Mouse (Mus musculus): ENCODE data around the gene Scd4. TPM values are rescaled to one million over a fixed set of nuclear protein-coding genes. Genes with fewer than 3 reads are reported as not detected.

Scd4 gene
- total RNA-seq, 2 experiments from 2014 or later = 5.2 to 15.0 TPM

DNA sequence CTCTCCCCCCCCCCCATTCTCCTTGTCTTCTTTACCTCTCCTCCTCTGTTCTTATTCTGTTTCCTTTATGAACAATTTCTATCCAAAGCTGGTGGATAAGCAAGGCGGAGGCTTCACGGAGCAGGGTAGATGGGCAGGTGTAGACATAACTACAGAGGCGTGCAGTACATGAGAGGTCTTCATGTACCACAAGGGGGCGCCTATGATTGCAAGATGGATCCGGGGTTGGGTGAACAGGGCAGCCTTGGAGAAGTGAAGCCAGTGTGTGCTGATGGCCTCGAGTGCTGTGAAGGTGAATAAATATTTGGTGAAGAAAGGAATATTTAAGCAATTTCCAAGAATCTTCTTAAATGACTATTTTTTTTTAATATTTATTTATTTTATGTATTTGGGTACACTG lies 40.1 kb downstream of the Scd4 start:
- DNase-seq (ENCODE audit: low spot score in 2 of 2) = peak; percentile 74 to 78

DNA sequence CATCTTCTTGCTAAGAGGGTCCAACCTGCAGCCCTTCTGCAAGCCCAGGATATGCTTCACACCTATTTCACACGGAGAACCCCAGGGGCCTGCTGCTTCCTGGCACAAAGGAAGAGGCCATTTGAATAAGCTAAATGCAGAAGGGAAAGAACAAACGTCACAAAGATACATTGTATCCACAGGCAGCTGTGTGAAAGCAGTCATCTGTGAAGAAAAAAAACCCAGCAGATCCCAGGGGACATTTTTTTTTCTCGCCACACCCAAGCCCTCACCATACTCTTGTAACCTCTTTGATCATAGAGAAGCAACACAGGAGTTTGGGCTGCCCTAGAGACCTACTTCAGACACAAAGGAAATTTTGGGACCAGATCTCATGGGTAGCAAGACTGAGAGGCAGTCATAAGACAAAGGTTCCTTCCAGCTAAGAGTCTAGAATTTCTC lies 43.6 kb downstream of the Scd4 start:
- DNase-seq (ENCODE audit: low spot score in 2 of 2) = no peak

DNA sequence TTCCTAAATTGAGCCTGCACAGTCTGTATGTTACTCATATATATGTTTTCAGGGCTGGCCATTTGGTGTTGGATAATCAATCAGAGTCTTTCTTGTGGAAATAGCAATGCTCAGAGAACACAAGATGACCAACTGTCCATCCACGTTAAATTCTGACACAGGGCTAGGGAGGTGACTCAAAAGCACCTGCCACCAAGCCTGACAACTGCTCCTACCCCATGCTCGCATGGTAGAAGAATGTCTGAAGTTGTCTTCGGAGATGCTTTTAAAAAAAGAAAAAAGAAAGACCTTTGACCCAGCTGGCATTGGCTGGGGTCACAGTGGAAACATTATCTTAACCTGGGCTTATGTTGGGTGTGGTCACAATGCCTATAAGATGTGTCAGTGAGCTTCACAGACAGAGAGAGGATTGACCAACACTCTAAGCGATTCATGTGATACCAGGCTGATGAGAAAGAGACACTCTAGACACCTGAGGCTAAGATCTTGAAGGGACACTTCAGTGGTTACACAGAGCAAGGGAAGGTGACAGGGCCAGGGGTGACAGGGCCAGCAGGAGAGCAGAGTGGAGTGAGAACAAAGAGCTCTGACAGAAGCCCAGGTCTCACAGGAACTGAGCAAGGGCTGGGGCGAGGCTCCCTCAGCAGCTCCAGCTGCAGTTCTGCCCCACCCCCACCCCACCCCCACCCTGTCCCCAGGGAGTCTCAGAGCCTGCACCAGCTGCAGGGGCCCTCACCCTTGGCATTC lies 44.9 kb downstream of the Scd4 start:
- no peak for DNase-seq (ENCODE audit: low spot score in 2 of 2)

DNA sequence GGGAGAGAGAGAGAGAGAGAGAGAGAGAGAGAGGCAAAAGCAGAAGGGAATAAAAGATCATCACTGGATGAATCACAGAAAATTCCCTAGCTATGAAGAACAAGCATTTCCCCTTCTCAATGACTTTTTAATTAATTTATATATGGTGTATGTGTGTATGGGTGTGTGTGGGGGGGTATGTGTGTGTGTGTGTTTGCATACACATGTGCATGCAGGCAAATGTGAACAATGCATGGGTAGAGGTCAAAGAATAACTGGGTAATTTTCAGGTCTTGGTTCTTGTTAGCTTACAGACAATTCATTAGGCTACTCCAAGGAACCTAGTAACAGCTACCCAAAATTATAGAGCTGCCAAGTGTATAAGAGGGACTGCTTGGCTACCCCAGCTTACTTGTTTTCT lies 46.2 kb downstream of the Scd4 start:
- no peak for DNase-seq (ENCODE audit: low spot score in 2 of 2)

DNA sequence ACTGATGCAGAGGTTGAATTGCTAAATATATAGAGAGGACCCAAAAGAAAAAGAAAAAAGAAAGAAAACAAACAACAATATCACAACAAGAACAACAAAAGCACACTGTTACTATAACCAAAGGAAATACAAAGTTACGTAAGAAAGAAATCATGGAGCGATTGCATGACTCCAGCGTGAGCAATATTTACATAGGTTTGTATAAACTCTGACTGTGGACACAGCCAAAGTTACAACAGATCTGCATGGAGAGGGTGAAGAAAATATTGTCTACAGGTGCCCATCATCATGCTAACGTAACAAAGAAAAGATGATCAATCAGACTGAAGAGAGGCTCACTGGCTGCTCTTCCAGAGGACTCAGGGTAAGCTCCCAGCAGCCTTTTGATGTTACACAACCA lies 47.2 kb downstream of the Scd4 start:
- DNase-seq (ENCODE audit: low spot score in 2 of 2) = no peak

DNA sequence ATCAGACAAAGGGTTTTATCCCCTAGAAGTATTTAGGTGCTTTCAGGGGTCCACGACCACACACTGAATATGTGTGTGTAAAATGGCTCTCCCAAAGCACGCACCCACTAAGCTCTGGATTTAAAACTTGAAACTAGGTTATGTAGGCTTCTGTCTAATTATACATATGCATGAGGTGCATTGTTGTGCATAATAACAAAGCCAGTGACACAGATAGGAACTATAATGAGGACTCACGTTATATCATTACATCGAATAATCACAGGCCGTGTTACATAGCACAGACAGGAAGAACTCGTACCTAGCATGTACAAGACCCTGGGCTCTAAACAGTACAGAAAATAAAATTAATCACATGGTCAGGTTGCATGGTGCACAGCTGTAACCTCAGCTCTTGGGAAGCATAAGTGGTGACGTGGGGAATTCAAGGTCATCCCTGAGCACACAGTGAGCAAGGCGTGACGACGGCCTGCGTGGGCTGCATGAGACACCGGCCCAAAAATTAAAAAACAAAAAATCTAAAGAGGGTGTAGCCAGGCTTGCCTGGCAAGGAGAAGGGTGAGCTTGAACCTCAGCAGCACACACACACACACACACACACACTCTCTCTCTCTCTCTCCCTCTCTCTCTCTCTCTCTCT lies 49.9 kb downstream of the Scd4 start:
- peak; percentile 18 to 32 for DNase-seq (ENCODE audit: low spot score in 2 of 2)

DNA sequence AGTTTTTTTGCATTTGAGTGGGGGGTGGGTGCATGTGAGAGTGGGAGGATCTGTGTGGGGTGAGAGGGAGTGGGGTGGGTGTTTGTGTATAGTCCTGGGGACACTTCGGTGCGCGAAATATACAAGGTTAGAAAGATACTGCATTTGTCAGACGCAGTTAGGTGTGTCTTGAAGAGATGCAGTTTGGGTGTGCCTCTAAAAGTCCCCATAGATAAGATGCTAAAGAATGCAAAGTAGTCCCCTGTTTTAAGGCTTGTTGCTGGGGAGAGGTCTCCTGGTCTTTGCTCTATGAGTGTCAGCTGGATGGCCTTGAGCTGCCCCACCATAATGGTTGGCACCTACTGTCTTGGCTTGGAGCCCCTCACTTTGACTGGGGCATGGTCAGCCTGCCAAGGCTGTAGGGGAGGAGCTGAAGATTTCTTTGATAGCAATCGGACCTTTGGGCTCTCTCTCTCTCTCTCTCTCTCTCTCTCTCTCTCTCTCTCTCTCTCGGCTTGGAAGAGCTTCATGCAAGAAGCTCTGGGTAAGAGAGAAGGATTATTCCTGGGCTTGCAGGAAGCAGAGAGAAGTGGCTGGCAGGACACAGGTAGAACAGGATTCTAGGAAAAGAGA lies 53.1 kb downstream of the Scd4 start:
- no peak for DNase-seq (ENCODE audit: low spot score in 2 of 2)

DNA sequence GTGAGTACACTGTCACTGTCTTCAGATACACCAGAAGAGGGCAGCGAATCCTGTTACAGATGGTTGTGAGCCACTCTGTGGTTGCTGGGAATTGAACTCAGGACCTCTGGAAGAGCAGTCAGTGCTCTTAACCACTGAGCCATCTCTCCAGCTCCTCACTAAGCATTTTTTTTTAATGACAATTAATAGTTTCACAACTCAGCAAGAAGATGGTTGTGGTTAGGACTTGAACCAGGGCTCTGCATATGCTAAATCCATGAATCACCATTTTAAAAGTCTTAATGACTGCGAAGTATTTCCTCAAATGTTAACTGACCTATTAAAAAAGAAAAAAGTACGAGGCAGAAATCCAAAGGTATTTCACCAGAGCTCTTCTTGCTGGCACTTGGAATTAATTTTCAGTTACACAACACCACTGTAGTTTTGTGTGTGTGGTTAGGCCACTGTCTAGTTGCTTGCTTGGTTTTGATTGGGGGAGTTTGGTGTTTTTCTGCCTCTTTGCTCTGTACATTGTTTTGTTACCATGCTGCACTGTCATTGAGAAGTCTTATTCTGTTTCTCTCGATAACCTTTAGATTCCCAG lies 54.3 kb downstream of the Scd4 start:
- no peak for DNase-seq (ENCODE audit: low spot score in 2 of 2)

DNA sequence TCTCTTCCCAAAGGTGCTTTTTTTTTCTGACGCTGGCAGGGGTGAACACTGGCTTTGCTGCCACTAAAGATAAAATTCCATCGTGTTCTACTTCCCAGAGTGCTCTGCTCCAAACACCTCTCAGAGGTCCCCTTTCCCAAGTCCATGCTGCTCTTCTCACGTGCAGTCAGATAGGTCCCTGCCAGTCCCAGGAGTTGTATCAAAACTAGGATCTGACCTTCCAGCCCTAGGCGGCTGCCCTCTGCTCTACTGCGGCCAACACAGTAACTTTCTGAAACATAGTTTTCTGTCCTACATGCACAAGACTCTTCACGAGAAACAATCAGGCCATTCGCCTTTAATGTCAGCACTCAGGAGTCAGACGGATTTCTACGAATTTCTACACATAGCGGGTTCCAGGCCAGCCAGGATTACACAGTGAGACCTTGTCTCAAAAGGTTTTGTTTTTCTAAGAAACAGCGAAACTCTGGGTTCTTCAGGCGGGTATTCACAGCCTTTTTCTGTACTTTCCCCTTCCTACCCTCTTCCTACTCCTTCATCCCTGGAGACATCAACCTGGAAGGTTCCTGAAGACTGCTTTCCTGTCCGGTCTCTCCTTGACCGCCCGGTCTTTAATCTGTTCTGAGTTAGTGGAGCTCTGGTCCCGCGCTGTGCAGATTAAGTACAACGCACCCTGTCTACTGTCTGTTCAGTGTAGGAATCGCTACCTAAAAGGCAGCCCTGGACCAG lies 55.0 kb downstream of the Scd4 start:
- DNase-seq (ENCODE audit: low spot score in 2 of 2) = peak in 1 of 2 experiments; percentile 24

DNA sequence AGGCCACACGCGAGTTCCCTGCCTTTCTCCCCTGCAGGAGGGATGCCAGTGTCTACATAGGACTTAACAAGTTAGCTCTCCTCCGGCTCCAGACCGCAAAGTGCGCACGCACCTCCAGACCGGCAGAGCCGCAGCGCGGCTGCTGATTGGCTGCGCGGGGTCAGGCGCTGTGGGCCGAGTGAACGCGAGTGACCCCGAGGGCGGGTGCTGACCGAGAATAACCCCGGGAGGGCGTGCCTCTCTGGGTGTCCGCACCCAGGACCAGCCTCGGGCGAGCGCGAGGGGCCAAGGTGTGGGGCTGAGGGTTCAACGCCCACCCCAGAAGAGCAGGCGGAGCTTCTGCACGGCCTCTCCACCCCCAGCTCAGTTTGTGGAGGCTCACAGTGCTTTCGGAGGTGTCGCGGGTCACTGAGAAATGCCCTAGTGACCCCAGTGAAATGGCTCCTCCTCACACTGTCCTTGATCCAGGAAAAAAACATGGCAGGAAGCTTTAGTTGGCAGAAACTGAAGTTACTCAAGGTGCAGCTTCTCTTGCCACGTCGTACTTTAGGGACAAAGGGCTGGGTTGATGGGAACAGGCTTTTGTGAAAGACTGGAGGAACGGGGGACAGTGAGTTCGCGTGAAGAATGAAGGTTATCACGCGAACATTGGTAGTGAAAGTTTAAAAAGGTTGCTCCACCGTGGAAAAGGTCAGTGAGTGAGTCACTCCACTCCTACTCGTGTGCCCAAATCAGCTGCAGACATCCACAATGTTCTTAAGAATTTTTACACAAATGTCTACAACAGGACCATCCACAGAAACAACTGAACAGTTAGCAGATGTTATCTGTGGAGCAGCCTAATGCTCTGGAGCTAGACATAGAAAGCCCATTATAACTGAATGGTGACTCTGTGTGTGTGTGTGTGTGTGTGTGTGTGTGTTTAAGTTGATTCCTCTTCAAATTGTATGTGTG lies 55.9 kb downstream of the Scd4 start:
- DNase-seq (ENCODE audit: low spot score in 2 of 2) = peak; percentile 89

DNA sequence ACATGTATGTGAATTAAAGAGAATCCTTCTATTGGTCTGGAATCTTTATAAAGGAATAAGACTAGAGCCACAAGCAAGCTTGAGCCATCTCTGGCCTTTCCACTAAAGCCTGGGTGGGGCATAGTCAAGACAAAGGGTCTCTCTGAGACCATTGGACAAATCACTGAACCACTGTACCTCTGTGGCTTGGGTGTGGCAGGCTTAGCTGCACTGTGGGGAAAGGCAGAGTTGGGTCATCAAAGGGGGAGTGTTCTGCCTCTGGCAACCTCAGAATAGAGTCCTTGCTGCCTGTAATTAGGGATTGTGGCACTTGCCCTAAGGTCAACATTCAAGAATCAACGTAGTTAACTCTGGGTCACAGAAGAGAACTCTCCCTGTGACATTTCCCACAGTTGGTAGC lies 56.6 kb downstream of the Scd4 start:
- no peak for DNase-seq (ENCODE audit: low spot score in 2 of 2)

DNA sequence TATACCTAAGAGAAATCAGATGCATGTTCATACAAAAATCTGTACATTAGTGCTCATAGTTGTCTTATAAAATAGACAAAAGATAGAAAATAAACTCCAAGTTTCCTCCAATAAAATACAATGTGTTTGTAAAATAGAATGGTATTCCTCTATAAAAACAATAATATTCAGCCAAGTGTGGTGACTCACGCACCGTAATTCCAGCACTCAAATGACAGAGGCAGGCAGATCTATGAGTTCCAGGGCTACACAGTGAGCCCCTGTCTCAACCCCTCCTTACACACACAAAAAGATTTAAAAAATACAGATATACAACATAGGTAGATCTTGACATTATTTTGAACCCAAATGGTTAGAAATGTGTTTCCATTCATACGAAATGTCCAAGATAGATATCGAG lies 59.0 kb downstream of the Scd4 start:
- DNase-seq (ENCODE audit: low spot score in 2 of 2) = no peak

DNA sequence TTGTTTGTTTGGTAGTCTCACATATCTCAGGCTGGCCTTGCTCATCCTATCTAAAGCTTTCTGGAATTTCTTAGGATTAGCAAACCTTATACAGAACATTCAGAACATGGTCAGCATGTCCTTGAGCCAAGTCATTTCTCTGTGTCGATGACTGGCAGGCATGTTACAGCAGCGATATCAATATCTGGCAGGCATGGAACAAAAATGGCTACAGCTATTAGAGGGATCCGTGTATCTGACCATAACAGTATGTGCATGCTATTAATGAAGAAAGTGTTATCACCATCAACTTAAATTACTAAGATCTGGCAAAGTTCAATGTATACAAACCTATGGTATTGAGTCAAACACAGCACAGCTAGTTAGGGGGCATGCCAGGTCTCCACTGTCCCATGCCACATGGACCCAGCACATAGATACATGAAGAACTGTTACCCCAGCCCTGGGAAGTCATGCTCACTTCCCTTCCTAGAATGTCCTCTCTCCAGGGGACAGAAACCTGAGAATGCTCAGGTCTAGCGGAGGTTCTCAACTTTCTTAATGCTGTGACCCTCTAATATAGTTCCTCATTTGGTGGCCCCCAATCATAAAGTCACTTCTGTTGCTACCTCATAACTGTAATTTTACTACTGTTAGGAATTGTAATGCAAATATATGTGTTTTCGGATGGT lies 59.6 kb downstream of the Scd4 start:
- no peak for DNase-seq (ENCODE audit: low spot score in 2 of 2)

DNA sequence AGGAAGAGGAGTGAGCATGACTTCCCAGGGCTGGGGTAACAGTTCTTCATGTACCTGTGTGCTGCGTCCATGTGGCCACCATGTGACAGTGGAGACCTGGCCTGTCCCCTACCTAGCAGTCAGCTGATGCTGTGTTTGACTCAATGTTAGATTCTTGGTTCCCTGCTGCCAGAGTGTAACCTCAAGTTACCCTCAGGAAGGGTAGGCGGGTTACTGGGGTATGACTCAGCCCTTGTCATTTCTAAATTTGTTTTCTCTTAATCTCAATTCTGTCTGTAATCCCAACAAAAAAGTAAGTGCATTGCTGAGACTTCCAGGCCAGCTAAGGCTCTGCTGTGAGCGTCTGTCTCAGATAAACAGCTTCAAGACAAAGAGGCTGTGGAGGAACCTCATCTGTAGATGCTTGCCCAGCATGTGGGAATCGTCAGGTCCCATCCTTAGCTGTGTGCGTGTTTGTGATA lies 61.1 kb downstream of the Scd4 start:
- DNase-seq (ENCODE audit: low spot score in 2 of 2) = no peak

DNA sequence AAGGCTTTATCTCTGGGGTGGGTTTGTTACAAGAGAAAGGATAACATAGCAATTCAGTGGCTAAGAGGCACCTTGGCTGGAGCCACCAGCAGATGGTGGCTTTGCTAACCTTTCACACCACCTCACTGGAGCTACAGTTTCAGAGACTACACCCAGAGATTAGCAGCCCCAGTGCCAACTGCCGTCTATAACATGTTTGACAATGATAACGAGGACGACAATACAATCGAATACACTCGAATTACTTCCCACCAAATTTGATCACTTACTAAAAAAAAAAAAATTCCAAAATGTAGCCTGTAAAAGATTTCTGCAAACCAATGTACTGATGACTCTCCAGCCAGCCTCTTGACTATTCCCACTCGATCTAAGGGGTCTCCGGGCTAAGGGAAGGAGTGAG lies 62.1 kb downstream of the Scd4 start:
- DNase-seq (ENCODE audit: low spot score in 2 of 2) = no peak

Data from adrenal gland, adult 18-20 months (tissue).